Mouse (Mus musculus) left cerebral cortex, postnatal 25 days (tissue): ENCODE measurements around the gene Dapl1. TPM values are rescaled to one million over a fixed set of nuclear protein-coding genes. Genes with fewer than 3 reads are reported as not detected.

ENCODE experiments used
- DNase-seq, 2 experiments: peaks; one replicate each; pipeline ENCODE4 v3.0.0; 2022; ENCODE audit warnings: low spot score in 2 of 2, mixed read lengths in 1 of 2
- intact Hi-C: fragments of 180-260 bp; cut with DNase I; formaldehyde crosslinking; loops from one replicate; pipeline ENCODE4 v1.15.1; 2025
- total RNA-seq, 2 experiments: library from RNA; stranded (reverse); gene quantifications; 2 replicates each; pipeline ENCODE4 v1.2.3; 2021

The Dapl1 gene
- total RNA-seq, 2 experiments from 2014 or later = 1.7 TPM; not detected in 1

DNA sequence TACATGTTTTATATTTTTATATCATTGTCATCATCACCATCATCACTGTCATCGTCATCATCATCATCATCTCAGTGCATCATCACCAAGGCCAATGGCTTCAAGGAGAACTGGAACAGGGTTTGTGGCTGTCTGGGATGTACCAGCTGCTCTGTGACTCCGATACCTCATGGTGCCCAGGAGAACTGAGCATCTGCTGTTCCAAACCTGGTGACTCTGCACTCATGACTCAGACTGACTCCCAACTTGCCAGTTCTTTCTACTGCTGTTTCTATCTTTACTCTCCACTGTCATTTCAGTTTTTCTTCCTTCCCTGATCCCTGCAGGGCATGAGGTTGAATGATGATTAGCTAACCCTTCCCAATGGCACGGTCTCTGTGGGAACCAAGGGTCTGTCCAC, 46.4 kb downstream of the Dapl1 start:
- intact Hi-C loops = loop anchor here (2.0 kb wide), 1 partner anchor 56 kb away; no protein-coding TSS in a partner anchor
- peak in 1 of 2 experiments; percentile 85 for DNase-seq

DNA sequence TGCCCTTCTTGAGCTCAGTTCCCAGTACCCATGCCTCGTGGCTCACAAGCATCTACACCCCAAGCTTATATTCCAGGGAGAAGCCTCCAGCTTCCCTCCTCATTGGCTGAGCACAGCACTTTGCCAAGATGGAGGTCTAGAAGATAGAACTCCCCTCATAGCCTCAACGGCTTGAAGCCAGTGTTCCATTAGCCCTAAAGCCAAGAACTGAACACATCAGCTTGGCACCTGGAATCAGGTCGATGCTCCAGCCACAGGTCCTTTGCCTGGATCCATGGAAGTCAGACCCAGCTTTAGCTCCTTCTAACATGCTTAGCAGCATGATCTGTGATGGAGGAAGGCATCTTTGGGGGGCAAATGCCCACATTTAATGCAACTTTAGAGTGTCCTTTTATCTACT, 48.5 kb downstream of the Dapl1 start:
- DNase-seq = no peak
- intact Hi-C loops = no loop called here

DNA sequence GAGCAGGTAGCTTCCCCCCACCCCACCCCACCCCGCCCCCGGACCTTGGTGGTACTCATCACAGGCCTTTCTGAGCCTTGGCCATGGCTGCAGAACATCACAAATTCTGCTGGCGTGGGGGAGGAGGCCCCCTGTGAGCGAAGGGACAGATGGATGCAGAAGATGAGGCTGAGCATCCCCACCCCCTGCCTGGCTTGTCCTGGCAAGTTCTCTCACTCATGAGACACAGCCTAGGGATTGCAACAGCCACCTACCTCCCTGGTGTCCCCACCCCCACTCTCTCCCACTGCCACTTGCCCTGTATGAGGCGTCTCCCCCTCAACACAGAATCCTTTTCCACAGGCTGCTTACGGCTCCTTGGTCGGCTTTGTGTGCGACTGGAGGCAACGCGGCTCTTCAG, 49.1 kb downstream of the Dapl1 start:
- peak in 1 of 2 experiments; percentile 57 for DNase-seq
- intact Hi-C loops = no loop called here

DNA sequence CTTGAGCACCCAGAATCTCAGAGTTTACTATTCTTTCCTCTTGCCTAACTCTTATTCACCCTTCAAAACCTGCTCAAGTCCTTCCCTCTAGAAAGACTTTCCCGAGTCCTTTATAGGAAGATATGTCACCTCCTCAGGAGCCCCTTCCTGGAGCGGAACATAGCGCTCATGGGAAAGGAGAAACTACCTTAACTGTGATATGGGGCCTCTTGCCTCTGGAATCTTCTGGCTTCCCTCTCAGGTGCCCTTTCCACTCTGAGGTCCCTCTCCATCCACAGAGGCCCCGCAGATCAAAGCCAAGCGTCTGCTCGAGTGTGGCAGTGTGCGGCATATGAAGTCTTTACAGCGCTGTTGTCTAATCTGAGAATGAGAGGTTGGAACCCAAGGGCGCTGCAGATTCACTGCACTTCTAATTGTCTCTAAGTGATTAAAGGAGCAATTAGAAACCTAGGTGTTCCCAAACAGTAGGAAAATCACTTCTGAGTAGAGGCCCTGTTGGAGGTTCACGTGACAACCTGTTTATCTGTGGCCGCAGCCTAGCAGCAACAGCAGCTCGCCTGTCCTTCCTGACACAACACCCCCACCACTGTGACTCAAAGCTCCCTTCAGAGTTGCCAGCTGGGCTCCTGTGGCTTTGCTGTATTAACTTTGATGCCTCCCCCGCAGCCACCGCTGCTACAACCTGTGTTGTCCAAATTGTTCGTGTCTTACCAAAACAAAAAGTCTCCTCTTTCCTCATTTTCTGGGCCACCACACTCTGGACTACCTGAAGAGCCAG, 49.7 kb downstream of the Dapl1 start:
- intact Hi-C loops = no loop called here
- peak in 1 of 2 experiments; percentile 45 for DNase-seq

DNA sequence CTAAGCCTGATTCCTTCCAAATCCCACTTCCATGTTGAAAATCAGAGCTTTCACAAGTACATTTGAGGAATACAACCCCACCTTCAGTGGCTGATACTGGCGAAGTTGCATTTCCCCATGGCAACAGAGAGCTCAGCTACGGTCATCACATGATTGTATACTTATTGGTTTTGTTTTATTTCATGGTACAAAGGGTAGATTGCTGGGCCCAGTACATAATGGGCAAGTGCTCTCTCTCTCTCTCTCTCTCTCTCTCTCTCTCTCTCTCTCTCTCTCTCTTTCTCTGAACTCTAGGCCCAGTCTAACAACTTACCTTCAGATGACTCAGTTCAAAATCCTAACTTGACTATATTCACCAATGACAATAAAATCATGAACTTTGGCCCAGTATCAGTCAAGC, 52.5 kb downstream of the Dapl1 start:
- intact Hi-C loops = no loop called here
- DNase-seq = no peak

DNA sequence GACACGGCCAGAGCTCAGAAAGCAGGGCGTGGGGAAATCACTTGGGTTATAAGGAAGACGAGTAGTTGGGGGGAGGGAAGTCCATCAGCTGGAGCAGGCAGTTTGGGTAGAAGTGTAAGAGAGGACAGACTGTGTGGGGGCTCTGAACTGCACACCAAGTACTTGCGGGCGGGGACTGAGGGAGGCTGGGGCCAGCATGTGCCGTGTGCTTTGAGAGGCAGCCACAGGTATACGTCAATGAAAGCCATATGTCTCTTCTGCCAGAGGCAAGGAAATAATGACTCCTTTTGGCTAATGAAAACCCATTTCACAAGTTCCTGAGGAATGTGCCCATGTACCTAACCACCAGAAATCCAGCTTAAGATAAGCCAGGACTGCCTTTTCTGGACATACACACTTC, 53.6 kb downstream of the Dapl1 start:
- DNase-seq = peak in 1 of 2 experiments; percentile 38
- intact Hi-C loops = loop anchor here (2.0 kb wide), 1 partner anchor 49 kb away; no protein-coding TSS in a partner anchor

DNA sequence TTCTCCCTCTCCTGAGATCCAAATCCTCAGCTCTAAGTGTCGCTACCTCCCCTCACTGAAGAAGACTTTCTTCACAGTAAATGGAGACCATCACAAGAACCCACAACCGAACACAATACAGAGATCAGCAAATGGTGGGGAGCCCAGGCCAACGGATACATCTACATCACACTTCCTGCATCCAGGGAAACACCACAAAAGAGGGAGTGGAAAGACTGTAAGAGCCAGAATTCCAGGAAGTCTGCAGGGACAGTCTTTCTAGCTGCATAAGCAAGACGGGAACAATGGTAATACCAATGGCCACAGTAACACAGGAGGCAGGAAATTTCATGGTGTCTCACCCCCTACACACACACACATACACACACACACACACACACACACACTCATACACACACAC, 55.3 kb downstream of the Dapl1 start:
- intact Hi-C loops = loop anchor here (2.0 to 5.0 kb wide), 3 partner anchors 47 to 878 kb away; partner anchors contain the start of gene Tanc1

DNA sequence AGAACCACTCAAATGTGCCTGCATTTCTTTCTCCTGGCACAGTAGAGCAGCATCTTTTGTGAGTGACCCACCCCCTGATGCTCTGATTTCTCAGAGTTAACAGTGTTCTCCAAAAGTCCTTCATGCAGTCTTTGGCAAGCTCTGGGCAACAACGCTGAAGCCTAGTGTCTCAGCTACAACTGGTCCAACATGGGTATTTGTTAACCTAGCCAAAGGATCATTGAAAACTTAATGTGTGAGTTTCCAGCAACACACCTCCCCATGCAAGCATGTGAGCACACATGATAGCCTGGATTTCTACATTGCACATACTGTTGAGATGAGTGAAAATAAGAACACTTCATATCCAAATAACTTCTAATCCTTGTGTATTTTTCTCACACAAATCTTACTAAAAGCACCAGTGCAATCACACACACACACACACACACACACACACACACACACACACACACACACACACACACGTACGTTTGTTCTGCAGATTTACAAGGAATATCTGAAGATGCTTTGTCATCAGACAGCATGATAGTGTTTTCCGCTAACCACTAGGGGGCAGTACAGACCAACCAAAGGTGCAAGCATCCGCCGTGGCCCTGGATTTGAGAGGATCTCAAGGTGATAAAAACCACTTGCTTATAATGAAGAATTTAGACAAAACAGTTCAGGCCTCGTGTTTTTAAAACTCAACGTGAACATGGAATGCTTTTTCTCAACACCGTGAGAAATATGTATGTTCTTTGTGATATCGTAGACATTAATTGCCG, 56.9 kb downstream of the Dapl1 start:
- intact Hi-C loops = loop anchor here (1.0 to 5.0 kb wide), 3 partner anchors 71 to 876 kb away; partner anchors contain the start of gene Tanc1

More for the DNA sequence above, 55.3 kb downstream of the Dapl1 start:
- no peak for DNase-seq

DNA sequence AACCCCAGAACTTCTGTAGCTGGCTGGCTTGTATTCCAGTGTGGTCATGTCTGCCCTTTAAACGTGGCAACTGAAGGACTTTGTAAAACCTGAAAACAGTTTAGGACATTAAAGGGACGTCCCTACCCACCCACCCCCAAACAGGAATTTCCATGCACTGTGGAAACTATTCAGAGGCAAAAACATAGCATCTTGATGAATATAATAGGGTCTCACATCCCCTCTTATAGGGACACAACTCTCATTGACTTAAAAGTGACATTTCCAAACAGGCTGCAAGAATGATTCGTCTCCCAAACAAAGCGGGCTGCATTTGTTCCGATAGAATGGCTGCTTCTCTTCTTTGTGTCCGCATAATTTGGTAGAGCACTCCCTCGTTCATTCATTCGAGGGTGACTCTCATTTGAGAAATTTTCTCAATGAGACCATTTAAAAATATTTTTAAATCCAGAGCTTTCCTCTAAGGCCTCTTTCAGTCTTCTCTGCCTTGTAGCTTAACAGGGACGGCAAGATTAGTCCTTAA, 59.2 kb downstream of the Dapl1 start:
- intact Hi-C loops = loop anchor here (5.0 kb wide), 2 partner anchors 69 to 874 kb away; partner anchors contain the start of gene Tanc1
- no peak for DNase-seq

More for the DNA sequence above, 56.9 kb downstream of the Dapl1 start:
- DNase-seq = peak; percentile 81 to 88

DNA sequence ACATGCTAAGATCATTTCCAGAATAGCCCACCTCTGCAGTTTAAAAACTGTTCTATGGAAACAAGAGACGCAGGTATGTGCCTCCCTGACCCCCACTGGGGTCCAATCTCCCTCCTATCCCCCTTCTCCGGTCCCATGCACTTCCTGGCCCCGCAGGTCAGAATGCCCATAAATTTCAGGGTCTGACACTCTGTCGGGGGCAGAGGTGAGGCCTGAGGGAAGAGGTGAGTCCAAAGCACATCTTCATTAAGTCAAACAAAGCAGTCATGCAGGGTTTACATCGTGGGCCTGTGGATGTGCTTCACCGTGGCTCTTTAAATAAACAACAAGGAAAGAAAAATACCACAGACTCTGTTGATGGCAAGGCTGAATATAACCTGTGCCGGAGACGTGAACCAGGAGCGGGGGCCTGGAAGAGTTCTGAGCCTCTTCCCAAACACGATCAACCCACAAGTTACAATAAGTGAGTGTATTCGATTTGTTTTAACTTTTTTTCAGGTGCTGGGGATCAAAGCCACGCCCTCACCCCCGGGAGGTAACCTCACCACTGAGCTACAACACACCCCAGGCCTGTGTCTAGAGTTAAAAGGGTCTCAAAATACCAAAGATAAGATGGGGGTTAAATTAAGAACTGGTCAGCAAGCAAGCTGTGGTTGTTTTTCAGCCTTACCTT, 59.9 kb downstream of the Dapl1 start:
- DNase-seq = no peak
- intact Hi-C loops = loop anchor here (5.0 kb wide), 2 partner anchors 68 to 873 kb away; partner anchors contain the start of gene Tanc1

DNA sequence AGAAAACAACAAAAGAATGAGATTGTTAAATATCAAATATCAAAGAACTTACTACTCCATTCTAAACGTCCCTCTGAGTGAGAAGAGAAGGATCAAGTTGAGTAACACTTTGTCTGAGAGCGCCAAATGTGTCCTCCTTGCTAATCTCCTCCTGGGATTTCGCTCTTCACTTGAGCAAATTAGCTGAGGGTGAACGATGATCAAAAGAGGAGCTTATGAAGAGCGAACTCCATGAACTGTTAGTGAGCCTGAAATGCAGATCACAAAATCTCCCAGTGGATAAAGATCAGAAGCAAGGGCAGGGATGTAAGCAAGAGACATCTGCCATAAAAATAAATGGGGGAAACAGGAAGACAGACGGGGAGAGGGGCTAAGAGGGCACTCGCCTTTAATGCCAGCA, 60.5 kb downstream of the Dapl1 start:
- intact Hi-C loops = no loop called here
- no peak for DNase-seq

DNA sequence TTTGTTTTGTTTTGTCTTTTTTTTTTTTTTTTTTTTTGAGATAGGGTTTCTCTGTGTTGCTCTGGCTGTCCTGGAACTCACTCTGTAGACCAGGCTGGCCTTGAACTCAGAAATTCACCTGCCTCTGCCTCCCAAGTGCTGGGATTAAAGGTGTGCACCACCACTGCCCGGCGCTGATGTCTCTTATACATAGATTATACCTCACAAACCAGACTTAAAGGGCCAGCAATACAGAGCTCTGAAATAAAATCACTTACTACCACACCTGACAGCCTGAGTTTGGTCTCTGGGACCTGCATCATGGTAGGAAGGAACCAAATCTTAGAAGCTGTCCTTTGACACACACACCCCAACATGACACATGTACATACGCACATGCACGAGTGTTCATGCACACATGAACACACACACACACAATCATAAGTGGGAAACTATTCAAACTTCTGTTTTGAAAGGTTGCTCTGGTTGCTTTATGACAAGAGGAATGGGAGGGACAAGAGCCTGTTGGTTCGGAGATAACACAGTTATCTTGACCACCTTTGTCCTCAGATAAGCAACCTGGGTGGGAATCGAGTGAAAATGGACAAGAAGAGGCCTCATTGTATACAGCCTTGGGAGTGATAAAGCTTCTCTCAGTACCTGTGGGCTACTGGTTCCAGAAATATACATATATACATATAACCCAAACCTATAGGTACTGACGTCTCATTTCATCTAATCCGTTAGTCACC, 63.1 kb downstream of the Dapl1 start:
- no peak for DNase-seq
- intact Hi-C loops = no loop called here

DNA sequence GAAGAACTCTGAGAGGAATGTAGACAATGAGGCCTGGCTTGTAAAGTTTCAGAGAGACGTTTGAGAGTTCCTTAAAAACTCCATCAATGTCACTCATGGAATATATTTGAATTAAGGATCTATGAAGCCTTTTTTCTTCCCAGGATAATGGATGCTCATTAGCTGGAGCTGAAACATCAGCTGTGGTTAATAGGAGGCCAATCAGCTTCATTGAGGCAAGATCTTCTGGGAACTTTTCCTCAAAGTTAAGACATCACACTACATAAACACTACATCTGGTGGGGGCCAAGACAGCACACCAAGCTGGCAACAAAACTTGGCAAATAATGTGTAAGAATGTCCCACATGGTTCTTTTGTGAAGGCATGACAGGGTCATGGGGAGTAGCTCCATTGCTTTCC, 68.3 kb downstream of the Dapl1 start:
- no peak for DNase-seq
- intact Hi-C loops = no loop called here

DNA sequence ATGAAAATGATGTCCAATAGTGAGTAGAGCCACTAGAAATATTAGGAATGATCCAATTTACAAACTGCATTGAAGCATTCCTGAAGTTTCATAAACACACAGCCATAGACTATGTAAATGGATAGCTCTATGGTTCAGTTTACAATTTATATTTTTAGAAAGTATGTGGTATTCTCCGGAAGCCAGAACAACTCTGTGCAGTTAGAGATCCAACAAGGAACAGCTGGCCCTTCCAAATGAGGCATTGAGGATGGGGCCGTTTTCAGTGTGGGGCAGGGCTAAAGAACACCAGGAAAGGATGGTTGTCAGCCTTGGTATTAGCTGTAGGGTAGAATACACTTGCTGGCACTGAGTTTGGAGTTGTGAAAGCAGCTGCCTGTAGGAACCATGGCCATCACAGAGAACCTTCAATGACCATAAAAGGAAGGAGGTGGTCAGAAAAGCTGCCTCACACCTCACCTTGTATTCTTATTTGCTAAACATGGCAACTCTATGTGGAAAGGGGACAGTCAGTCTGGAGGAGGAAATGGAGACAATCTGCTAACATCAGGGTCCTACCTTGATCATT, 70.0 kb downstream of the Dapl1 start:
- no peak for DNase-seq
- intact Hi-C loops = no loop called here

Other genes starting within 250 kb of the Dapl1 start
- 10 to 100 TPM; 20.1 to 25.4 TPM for gene Tanc1, start 127.4 kb downstream of the Dapl1 start, total RNA-seq